Mouse (Mus musculus): ENCODE measurements around the gene Adcy7. TPM values are rescaled to one million over a fixed set of nuclear protein-coding genes. Genes with fewer than 3 reads are reported as not detected.

Gene Adcy7
- total and polyA plus RNA-seq, 3 experiments, result 70.0 to 129 (median 117) TPM

DNA sequence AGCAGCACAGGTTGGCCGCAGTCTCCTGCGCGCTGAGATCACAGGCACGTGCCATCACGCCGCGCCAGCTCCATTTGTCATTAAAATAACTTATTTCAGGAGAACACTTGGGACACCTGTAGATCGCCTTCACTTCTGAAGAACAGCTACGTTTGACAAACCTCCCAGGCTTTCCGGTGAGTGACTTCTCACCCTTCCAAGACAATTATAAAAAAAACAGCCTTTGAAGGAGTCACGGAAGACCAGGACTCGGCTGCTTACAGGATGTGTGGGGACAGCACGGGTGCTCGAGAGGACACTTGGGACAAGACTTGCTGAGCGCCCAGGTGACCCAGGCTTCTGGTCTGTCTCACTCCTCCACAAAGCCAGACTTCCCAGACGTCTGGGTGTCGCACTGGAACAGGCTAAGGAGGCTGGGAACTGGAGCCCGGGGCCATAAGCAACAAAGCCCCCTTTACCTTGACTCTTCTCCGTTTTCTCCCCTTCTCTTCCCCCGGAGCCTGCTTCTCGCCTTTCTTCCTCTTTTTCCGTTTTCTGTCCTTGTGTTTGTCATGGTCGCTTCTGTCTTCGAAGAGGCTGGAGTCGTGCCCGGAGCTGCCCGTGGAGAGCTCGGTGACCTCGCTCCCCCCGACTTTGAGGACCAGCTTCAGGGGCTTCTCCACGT lies 89.0 kb downstream of the Adcy7 start:
- Histone ChIP-seq H3K9me3 (replicated peaks) (no peaks in the 10 kb centered on the region), H3K36me3 (replicated peaks) (peaks cover 37% of the 10 kb centered on the region), H3K4me1 (ENCODE audit: insufficient read depth, low read depth, low read length) (peaks cover 33% of the 10 kb centered on the region), H3K27me3 (ENCODE audit: insufficient read depth, low read length) (peaks cover 4% of the 10 kb centered on the region), H3K4me3 (ENCODE audit: low read depth, low read length) (peak overlapping the region; percentile 85)
- 0 out of 2 replicates have a peak, but pooled peaks have one; percentile 31 for ATAC-seq (ENCODE audit: extremely low read depth, insufficient number of reproducible peaks, low FRiP score, poor library complexity, severe bottlenecking)
- TF ChIP-seq CTCF (IDR thresholded peaks at IDR 0.05; ENCODE audit: low read depth, low read length) (no peak), TAL1 (conservative IDR thresholded peaks at IDR 0.05; ENCODE audit: low read depth, low read length) (no peak), POLR2AphosphoS5 (IDR thresholded peaks at IDR 0.05; ENCODE audit: insufficient replicate concordance, low read depth, low read length) (no peak), GATA1 (IDR thresholded peaks at IDR 0.05; ENCODE audit: borderline replicate concordance, low read length) (no peak), GATA2 (IDR thresholded peaks at IDR 0.05; ENCODE audit: borderline replicate concordance, low read depth, low read length) (no peak)
- peak; percentile 30 for DNase-seq (ENCODE audit: low spot score)

DNA sequence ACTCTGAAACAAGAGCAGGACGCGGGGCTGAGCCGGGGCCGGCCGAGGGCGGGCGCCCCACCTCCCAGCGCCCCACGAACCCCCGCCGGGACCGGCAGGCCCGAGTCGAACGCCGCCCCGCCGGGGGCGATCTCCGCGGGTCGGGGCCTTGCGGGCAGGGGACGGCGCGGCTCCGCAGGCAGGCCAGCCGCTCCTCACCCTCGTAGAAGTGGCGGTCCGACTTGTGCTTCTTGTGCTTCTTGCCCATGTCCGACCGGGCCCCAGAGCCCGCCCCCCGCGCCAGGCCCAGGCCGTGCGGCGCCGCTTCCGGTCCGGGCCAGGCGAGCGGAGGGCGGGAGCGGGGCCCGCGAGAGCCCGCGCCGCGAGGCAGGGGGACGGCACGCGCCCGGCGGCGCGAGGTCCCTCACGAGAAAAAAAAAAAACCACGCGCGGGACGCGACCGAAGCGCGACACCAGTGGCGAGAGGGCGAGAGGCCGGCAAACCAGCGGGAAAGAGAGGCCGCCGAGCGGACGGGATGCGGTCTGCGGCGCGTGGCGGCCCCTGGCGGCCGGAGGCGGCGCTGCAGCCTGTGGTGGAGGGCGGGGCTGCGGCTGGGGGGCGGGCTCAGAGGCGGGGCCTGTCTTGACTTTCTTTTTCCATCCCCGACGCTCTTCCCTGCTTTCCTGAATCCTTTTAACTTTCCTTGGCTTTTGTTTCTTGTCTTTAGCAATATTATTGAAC lies 89.7 kb downstream of the Adcy7 start, which contains the start of gene Brd7:
Gene Brd7 (minus strand): TSS at position 487 of the 721 bp plus-strand sequence.
- DNase-seq (ENCODE audit: low spot score) (peak; percentile 63), ATAC-seq (ENCODE audit: extremely low read depth, insufficient number of reproducible peaks, low FRiP score, poor library complexity, severe bottlenecking) (0 out of 2 replicates have a peak, but pooled peaks have one; percentile 9)
- TF ChIP-seq GATA1 (IDR thresholded peaks at IDR 0.05; ENCODE audit: borderline replicate concordance, low read length) (no peak), TAL1 (conservative IDR thresholded peaks at IDR 0.05; ENCODE audit: low read depth, low read length) (no peak), CTCF (IDR thresholded peaks at IDR 0.05; ENCODE audit: low read depth, low read length) (peak; percentile 36; the same call in 1 of the 2 replicates), GATA2 (IDR thresholded peaks at IDR 0.05; ENCODE audit: borderline replicate concordance, low read depth, low read length) (no peak), POLR2AphosphoS5 (IDR thresholded peaks at IDR 0.05; ENCODE audit: insufficient replicate concordance, low read depth, low read length) (no peak)
- Histone ChIP-seq H3K4me3 (ENCODE audit: low read depth, low read length) (peak within 1 kb of the TSS; percentile 85), H3K36me3 (replicated peaks) (peaks cover 30% of the 10 kb centered on the region), H3K9me3 (replicated peaks) (no peaks in the 10 kb centered on the region), H3K4me1 (ENCODE audit: insufficient read depth, low read depth, low read length) (peaks cover 33% of the 10 kb centered on the region), H3K27me3 (ENCODE audit: insufficient read depth, low read length) (peaks cover 5% of the 10 kb centered on the region)

DNA sequence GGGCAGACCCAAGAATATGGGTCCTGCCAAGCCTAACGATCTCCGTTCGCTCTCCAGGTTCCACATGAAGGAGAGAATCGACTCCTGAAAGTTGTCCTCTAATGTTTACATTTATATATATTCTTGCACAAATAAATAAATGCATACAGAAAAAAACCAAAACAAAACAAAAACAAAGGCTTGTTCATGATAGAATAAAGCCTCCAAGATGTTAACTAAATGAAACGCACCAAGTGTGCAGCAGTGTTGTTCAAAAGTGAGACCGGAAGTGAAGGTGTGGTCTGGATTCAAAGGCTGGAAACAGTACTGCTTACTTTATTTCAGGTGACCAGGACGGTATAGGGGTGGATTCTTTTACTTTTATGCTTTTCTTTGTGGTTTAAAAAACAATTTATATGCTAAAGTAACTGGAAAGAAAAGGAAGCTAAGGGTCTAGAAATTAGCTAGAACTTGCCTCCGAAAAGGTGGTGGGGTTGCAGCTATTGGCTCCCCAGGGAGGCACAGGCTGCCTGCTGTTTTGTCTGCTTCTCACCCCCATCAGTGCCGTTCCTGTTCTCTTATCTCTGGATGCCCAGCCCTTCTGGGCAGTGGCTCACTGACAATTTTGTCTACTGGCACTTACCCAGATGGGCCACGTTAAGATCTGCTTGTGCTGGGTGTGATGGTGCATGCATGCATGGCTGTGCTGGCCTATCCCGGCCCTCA lies 90.4 kb downstream of the Adcy7 start:
- ATAC-seq (ENCODE audit: extremely low read depth, insufficient number of reproducible peaks, low FRiP score, poor library complexity, severe bottlenecking) (peak; percentile 50; the same call in 1 of the 2 replicates), DNase-seq (ENCODE audit: low spot score) (peak; percentile 33)
- no peak for TF ChIP-seq POLR2AphosphoS5 (IDR thresholded peaks at IDR 0.05; ENCODE audit: insufficient replicate concordance, low read depth, low read length)
- TF ChIP-seq GATA1 (IDR thresholded peaks at IDR 0.05; ENCODE audit: borderline replicate concordance, low read length), result no peak
- TF ChIP-seq GATA2 (IDR thresholded peaks at IDR 0.05; ENCODE audit: borderline replicate concordance, low read depth, low read length), result no peak
- no peak for TF ChIP-seq CTCF (IDR thresholded peaks at IDR 0.05; ENCODE audit: low read depth, low read length)
- TF ChIP-seq TAL1 (conservative IDR thresholded peaks at IDR 0.05; ENCODE audit: low read depth, low read length), result peak; percentile 33; the same call in 1 of the 2 replicates
- peaks cover 30% of the 10 kb centered on the region for H3K4me1 ChIP-seq (ENCODE audit: insufficient read depth, low read depth, low read length)
- no peaks in the 10 kb centered on the region for H3K9me3 ChIP-seq (replicated peaks)
- H3K36me3 ChIP-seq (replicated peaks), result peaks cover 23% of the 10 kb centered on the region
- H3K27me3 ChIP-seq (ENCODE audit: insufficient read depth, low read length), result peaks cover 10% of the 10 kb centered on the region
- peak overlapping the region; percentile 85 for H3K4me3 ChIP-seq (ENCODE audit: low read depth, low read length)

DNA sequence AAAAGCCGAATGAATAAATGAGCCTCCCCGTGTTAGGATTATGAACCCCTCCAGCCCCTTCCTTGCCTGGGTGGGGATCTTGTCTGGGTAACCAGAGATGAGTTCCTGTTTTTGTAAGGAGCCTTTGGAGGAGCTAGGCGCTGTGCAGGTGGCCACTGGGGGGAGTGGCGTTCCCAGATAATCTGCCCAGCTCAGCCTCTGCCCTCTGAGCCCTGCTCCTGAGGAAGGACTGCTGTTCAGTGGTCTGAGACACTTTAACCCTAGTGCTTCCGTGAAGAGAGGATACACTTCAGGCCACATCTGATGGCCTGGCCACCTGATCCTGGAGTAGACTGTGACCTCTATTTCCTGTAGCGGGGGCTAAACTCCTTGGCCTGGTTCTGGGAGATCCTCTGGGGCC lies 97.0 kb downstream of the Adcy7 start:
- TF ChIP-seq TAL1 (conservative IDR thresholded peaks at IDR 0.05; ENCODE audit: low read depth, low read length) (no peak), POLR2AphosphoS5 (IDR thresholded peaks at IDR 0.05; ENCODE audit: insufficient replicate concordance, low read depth, low read length) (no peak), GATA1 (IDR thresholded peaks at IDR 0.05; ENCODE audit: borderline replicate concordance, low read length) (no peak), CTCF (IDR thresholded peaks at IDR 0.05; ENCODE audit: low read depth, low read length) (no peak), GATA2 (IDR thresholded peaks at IDR 0.05; ENCODE audit: borderline replicate concordance, low read depth, low read length) (no peak)
- ATAC-seq (ENCODE audit: extremely low read depth, insufficient number of reproducible peaks, low FRiP score, poor library complexity, severe bottlenecking) (no peak), DNase-seq (ENCODE audit: low spot score) (no peak)
- peaks cover 44% of the 10 kb centered on the region for H3K27me3 ChIP-seq (ENCODE audit: insufficient read depth, low read length)
- H3K36me3 ChIP-seq (replicated peaks), result no peaks in the 10 kb centered on the region
- no peak overlapping the region for H3K4me3 ChIP-seq (ENCODE audit: low read depth, low read length)
- peaks cover 3% of the 10 kb centered on the region; the same call in 1 of the 2 replicates for H3K4me1 ChIP-seq (ENCODE audit: insufficient read depth, low read depth, low read length)
- H3K9me3 ChIP-seq (replicated peaks), result no peaks in the 10 kb centered on the region

DNA sequence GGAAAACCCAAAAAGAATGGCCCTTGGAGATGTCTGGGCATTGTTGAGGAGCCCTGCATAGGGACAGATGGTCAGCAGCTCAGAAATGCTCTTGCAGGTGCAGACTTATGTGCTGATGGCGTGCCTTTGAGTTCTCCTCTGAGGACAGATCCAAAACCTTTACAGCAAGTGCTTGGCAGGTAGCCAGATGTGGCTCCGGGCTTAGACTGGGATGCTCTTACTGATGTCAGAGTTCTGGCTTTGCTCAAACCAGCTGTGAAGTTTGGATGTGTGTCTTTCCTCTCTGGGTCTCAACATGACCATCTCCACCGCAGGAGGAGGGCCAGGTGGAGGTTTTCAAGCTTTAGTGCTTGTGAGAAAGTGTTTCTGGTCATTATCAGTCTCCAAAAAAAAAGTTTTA lies 97.6 kb downstream of the Adcy7 start:
- H3K9me3 ChIP-seq (replicated peaks), result no peaks in the 10 kb centered on the region
- ATAC-seq (ENCODE audit: extremely low read depth, insufficient number of reproducible peaks, low FRiP score, poor library complexity, severe bottlenecking) (no peak), DNase-seq (ENCODE audit: low spot score) (no peak)
- TF ChIP-seq GATA1 (IDR thresholded peaks at IDR 0.05; ENCODE audit: borderline replicate concordance, low read length) (no peak), POLR2AphosphoS5 (IDR thresholded peaks at IDR 0.05; ENCODE audit: insufficient replicate concordance, low read depth, low read length) (no peak), TAL1 (conservative IDR thresholded peaks at IDR 0.05; ENCODE audit: low read depth, low read length) (no peak), GATA2 (IDR thresholded peaks at IDR 0.05; ENCODE audit: borderline replicate concordance, low read depth, low read length) (no peak)
- H3K36me3 ChIP-seq (replicated peaks), result no peaks in the 10 kb centered on the region
- no peaks in the 10 kb centered on the region for H3K4me1 ChIP-seq (ENCODE audit: insufficient read depth, low read depth, low read length)
- H3K27me3 ChIP-seq (ENCODE audit: insufficient read depth, low read length), result peaks cover 44% of the 10 kb centered on the region
- no peak overlapping the region for H3K4me3 ChIP-seq (ENCODE audit: low read depth, low read length)
